Mouse (Mus musculus) forebrain, embryonic 15.5 days (tissue): ENCODE data around the gene Kctd5. TPM values are rescaled to one million over a fixed set of nuclear protein-coding genes. Genes with fewer than 3 reads are reported as not detected.

Source experiments
- ATAC-seq: fragments of 200-750 bp; cut with Nextera tagmentation; replicated peaks from 2 replicates; pipeline ENCODE4 v1.8.0; 2017; ENCODE audit warnings: mild to moderate bottlenecking, moderate TSS enrichment, moderate library complexity
- H3K27ac ChIP-seq: fragments of 300-500 bp; sonication (generic); replicated peaks from 2 replicates; pipeline ENCODE4 v1.5.1; 2015; ENCODE audit warnings: mild to moderate bottlenecking, inconsistent platforms
- H3K27me3 ChIP-seq: fragments of 300-500 bp; sonication (generic); 2 replicates; pipeline ENCODE4 v1.6.1; 2015; ENCODE audit warnings: inconsistent platforms
- H3K36me3 ChIP-seq: fragments of 300-500 bp; sonication (generic); 2 replicates; pipeline ENCODE4 v1.6.1; 2015; ENCODE audit warnings: mild to moderate bottlenecking, inconsistent platforms
- H3K4me1 ChIP-seq: fragments of 300-500 bp; sonication (generic); 2 replicates; pipeline ENCODE4 v1.6.1; 2015; ENCODE audit warnings: inconsistent platforms
- H3K4me2 ChIP-seq: fragments of 300-500 bp; sonication (generic); replicated peaks from 2 replicates; pipeline ENCODE4 v1.6.1; 2015; ENCODE audit warnings: mild to moderate bottlenecking, inconsistent platforms
- H3K4me3 ChIP-seq: fragments of 300-500 bp; sonication (generic); 2 replicates; pipeline ENCODE4 v1.5.1; 2015; ENCODE audit warnings: mild to moderate bottlenecking, inconsistent platforms
- H3K9ac ChIP-seq: fragments of 300-500 bp; sonication (generic); replicated peaks from 2 replicates; pipeline ENCODE4 v1.6.1; 2015; ENCODE audit warnings: mild to moderate bottlenecking, inconsistent platforms
- H3K9me3 ChIP-seq: fragments of 300-500 bp; sonication (generic); 2 replicates; pipeline ENCODE4 v1.6.1; 2016; ENCODE audit warnings: inconsistent platforms
- WGBS: fragments of 180-500 bp; shearing (Covaris S2); methylation state at CpG from one replicate; pipeline ENCODE4 v1.1.7; 2015; ENCODE audit warnings: mixed read lengths; 5-methylcytosine and 5-hydroxymethylcytosine counted together
- microRNA-seq: library from miRNA; unstranded; fragments of <30 nt; microRNA quantifications from one replicate; pipeline ENCODE4, GENCODE M21; 2016
- polyA plus RNA-seq: library from polyadenylated mRNA; unstranded; fragments of >200 nt; fragmentation: Nextera tagmentation; extraction: Ambion mirVana; gene quantifications from 2 replicates; pipeline ENCODE4 v1.2.1, GENCODE M21; 2015

Gene Kctd5
- polyA plus RNA-seq, 1 experiment from 2014 or later, result 92.4 TPM

DNA sequence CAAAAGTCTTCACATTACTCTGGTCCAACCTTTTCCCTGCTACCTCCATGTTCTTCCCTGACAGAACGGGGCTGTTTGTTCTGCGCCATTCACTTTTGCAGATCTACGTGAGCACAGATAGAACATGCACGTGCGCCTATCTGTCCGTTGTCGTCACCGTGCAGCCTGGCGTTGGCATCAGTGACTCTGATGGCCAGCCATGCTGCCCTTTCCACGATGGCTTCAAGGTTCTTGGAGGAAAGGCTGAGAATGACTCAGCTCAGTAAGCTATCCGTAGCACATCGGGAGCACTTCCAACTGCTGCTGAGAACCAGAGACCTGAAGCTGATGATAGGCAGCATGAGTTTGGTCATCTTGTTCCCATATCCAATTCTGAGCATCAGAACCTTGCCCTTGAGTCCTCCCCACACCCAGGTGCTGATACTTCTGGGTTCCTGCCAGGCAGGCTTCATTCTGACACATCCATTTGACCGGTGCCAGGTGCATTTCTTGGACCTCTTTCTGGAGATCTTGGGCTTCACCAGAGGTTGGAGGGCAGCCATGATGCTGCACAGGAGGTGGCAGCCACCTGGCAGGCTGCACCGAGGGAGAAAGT lies 69.1 kb downstream of the Kctd5 start:
- no peak overlapping the region for H3K4me3 ChIP-seq
- no peak overlapping the region for H3K27ac ChIP-seq
- no peaks in the 10 kb centered on the region for H3K27me3 ChIP-seq
- no peaks in the 10 kb centered on the region for H3K4me1 ChIP-seq
- no peaks in the 10 kb centered on the region for H3K36me3 ChIP-seq
- H3K9ac ChIP-seq, result no peak overlapping the region
- WGBS, result 93% methylated on average over 14 of the region's 14 CpGs
- no peaks in the 10 kb centered on the region for H3K9me3 ChIP-seq
- no peak overlapping the region for H3K4me2 ChIP-seq
- no peak for ATAC-seq

DNA sequence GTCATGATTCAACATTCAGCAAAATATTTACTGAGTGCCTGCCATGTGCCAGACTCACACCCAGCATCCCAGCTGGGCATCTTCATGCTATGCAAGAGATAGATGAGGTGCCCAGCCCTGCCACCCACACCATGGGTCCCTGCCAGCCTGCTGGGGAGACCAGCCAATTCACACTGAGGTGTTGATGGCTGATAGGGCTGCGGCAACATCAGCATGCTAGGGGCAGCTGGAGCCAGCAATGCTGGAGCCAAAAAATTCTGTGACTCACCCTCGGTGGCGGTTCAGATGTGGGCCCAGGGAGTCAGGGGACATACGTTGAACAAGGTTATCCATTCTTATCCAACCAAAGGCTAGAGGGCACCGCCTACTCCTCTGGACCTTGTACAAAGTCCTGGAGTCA lies 72.9 kb downstream of the Kctd5 start:
- Histone ChIP-seq H3K27me3 (no peaks in the 10 kb centered on the region), H3K9ac (no peak overlapping the region), H3K27ac (no peak overlapping the region), H3K4me2 (no peak overlapping the region), H3K4me3 (no peak overlapping the region), H3K9me3 (no peaks in the 10 kb centered on the region), H3K4me1 (no peaks in the 10 kb centered on the region), H3K36me3 (no peaks in the 10 kb centered on the region)
- ATAC-seq, result no peak
- 73% methylated on average over 5 of the region's 5 CpGs for WGBS

DNA sequence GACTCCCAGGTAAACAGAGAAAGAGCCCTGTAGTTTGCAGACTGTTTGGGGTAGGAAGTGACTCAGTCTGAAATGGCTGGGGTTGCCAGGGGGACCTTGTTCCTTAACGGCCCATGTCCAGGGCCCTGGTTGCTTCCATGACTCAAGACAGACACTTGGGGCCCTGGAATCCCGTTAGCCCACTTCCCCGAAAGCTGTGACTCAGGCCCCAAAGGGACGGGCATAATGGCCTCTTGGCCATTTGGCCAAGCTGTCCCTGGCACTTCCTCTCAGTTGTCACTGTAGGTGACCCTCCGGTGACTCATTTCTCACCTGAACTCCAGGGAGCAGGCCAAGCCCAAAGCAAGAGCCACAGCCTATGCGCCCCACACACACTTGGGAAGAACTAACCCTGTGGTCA lies 74.9 kb downstream of the Kctd5 start:
- H3K4me2 ChIP-seq, result no peak overlapping the region
- no peaks in the 10 kb centered on the region for H3K36me3 ChIP-seq
- H3K4me3 ChIP-seq, result no peak overlapping the region
- no peak overlapping the region for H3K27ac ChIP-seq
- WGBS, result 82% methylated on average over 6 of the region's 6 CpGs
- H3K4me1 ChIP-seq, result peaks cover 4% of the 10 kb centered on the region; the same call in 1 of the 2 replicates
- no peak overlapping the region for H3K9ac ChIP-seq
- ATAC-seq, result no peak
- no peaks in the 10 kb centered on the region for H3K9me3 ChIP-seq
- H3K27me3 ChIP-seq, result no peaks in the 10 kb centered on the region

DNA sequence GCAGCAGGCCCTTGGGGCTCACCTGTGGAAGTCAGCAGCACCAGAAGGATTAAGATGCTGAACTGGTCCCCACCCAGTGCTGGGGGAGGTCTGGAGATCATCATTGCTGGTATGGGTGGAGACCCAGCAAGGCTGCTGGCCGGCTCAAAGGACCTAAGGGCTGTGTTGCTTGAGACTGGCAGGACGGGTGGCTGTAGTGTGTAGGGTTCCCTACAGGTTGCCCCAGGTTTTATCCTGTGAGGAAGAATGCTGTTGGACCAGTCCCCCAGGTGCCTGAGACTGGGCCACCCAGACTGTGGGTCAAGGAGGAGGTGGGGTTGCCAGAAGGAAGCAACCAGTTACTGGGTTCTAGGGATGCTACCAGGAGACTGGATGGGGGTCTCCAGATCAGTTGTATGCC lies 75.4 kb downstream of the Kctd5 start, which contains the start of gene Prss22:
Gene Prss22, minus strand, starts transcription at position 200 of the 400 bp plus-strand sequence.
- H3K4me1 ChIP-seq, result peaks cover 9% of the 10 kb centered on the region; the same call in 1 of the 2 replicates
- WGBS, result 77% methylated on average over 2 of the region's 2 CpGs
- H3K27me3 ChIP-seq, result no peaks in the 10 kb centered on the region
- no peak within 1 kb of the TSS for H3K4me3 ChIP-seq
- no peak within 1 kb of the TSS for H3K27ac ChIP-seq
- H3K9ac ChIP-seq, result no peak within 1 kb of the TSS
- no peak within 1 kb of the TSS for H3K4me2 ChIP-seq
- H3K36me3 ChIP-seq, result no peaks in the 10 kb centered on the region
- H3K9me3 ChIP-seq, result no peaks in the 10 kb centered on the region
- no peak for ATAC-seq

Small RNA genes within 50 kb of the gene (microRNA-seq; reads per million reads assigned to microRNA genes)
- gene Gm27700, result not detected

Other genes with a start within 250 kb of the Kctd5 start
- 1,149 and 1,206 TPM in 2 replicates for gene Elob, start 244.3 kb downstream of the Kctd5 start, polyA plus RNA-seq
- gene Prss33, start 237.4 kb downstream of the Kctd5 start, polyA plus RNA-seq, result not detected in 2 replicates
- not detected in 2 replicates for gene Prss32, start 229.6 kb downstream of the Kctd5 start, polyA plus RNA-seq
- 0.52 and 1.0 TPM in 2 replicates for gene Prss41, start 229.3 kb downstream of the Kctd5 start, polyA plus RNA-seq
- gene Prss21, start 205.4 kb downstream of the Kctd5 start, polyA plus RNA-seq, result not detected in 2 replicates
- gene Dcpp1, start 192.6 kb downstream of the Kctd5 start, polyA plus RNA-seq, result not detected in 2 replicates
- gene Dcpp2, start 192.6 kb downstream of the Kctd5 start, polyA plus RNA-seq, result not detected in 2 replicates
- not detected in 2 replicates for gene Dcpp3, start 156.0 kb downstream of the Kctd5 start, polyA plus RNA-seq
- not detected in 2 replicates for gene Sbp, start 131.8 kb downstream of the Kctd5 start, polyA plus RNA-seq
- not detected in 2 replicates for gene Sbpl, start 118.2 kb downstream of the Kctd5 start, polyA plus RNA-seq
- not detected in 2 replicates for gene Prss30, start 92.9 kb downstream of the Kctd5 start, polyA plus RNA-seq
- not detected in 2 replicates for gene Prss22, start 75.4 kb downstream of the Kctd5 start, polyA plus RNA-seq
- gene Prss27, start 35.3 kb downstream of the Kctd5 start, polyA plus RNA-seq, result 0.23 and 0.24 TPM in 2 replicates
- 58.8 and 61.9 TPM in 2 replicates for gene Pdpk1, start 77.4 kb upstream of the Kctd5 start, polyA plus RNA-seq
- gene Amdhd2, start 90.3 kb upstream of the Kctd5 start, polyA plus RNA-seq, result 28.7 and 31.5 TPM in 2 replicates
- gene Atp6v0c, start 96.2 kb upstream of the Kctd5 start, polyA plus RNA-seq, result 872 and 917 TPM in 2 replicates
- gene Tbc1d24, start 132.1 kb upstream of the Kctd5 start, polyA plus RNA-seq, result 18.8 and 19.5 TPM in 2 replicates
- 4.9 and 5.2 TPM in 2 replicates for gene Ntn3, start 136.0 kb upstream of the Kctd5 start, polyA plus RNA-seq
- gene Tedc2, start 147.4 kb upstream of the Kctd5 start, polyA plus RNA-seq, result 13.0 and 13.5 TPM in 2 replicates
- 30.1 and 32.7 TPM in 2 replicates for gene Ccnf, start 178.0 kb upstream of the Kctd5 start, polyA plus RNA-seq